Mouse (Mus musculus) forelimb bud, embryonic 11.5 days (tissue): ENCODE results near the gene Efcab11.
"Not testable (repeated sequence)": the region's sequence is repeated elsewhere in the genome, so short reads cannot be mapped to it uniquely, and the experiment has no call there.

Experiments
- DNase-seq: peaks from one replicate; pipeline ENCODE4 v3.0.0-alpha.2; 2012; ENCODE audit warnings: low read depth, low spot score

Gene Efcab11

GRCm38 (mm10) chr12:99874609-99875008, 9.6 kb downstream of the Efcab11 start:
- no peak for DNase-seq

GRCm38 (mm10) chr12:99873443-99873842, 10.8 kb downstream of the Efcab11 start:
- no peak for DNase-seq

GRCm38 (mm10) chr12:99868821-99869220, 15.4 kb downstream of the Efcab11 start:
- no peak for DNase-seq

GRCm38 (mm10) chr12:99864613-99865012, 19.6 kb downstream of the Efcab11 start:
- no peak for DNase-seq

GRCm38 (mm10) chr12:99860981-99861380, 23.3 kb downstream of the Efcab11 start:
- DNase-seq, result no peak

GRCm38 (mm10) chr12:99859391-99860100, 24.7 kb downstream of the Efcab11 start:
- no peak for DNase-seq

GRCm38 (mm10) chr12:99858664-99859063, 25.6 kb downstream of the Efcab11 start:
- DNase-seq, result no peak

GRCm38 (mm10) chr12:99856011-99856410, 28.2 kb downstream of the Efcab11 start:
- DNase-seq, result no peak

- no peak for DNase-seq
Measured at GRCm38 (mm10) chr12:99853323-99854258, 30.6 kb downstream of the Efcab11 start.

- DNase-seq, result no peak
Measured at GRCm38 (mm10) chr12:99849996-99850395, 34.2 kb downstream of the Efcab11 start.

GRCm38 (mm10) chr12:99844951-99845350, 39.3 kb downstream of the Efcab11 start:
- no peak for DNase-seq

- DNase-seq, result no peak
Measured at GRCm38 (mm10) chr12:99838703-99839102, 45.5 kb downstream of the Efcab11 start.

GRCm38 (mm10) chr12:99838109-99838508, 46.1 kb downstream of the Efcab11 start:
- DNase-seq, result no peak

- no peak for DNase-seq
Measured at GRCm38 (mm10) chr12:99837528-99837927, 46.7 kb downstream of the Efcab11 start.

- DNase-seq, result peak; percentile 69
Measured at GRCm38 (mm10) chr12:99836404-99837131, 47.7 kb downstream of the Efcab11 start.

GRCm38 (mm10) chr12:99833476-99833875, 50.8 kb downstream of the Efcab11 start:
- DNase-seq, result no peak

- no peak for DNase-seq
Measured at GRCm38 (mm10) chr12:99822591-99822990, 61.6 kb downstream of the Efcab11 start.

GRCm38 (mm10) chr12:99821309-99821934, 62.8 kb downstream of the Efcab11 start:
- no peak for DNase-seq

- DNase-seq, result no peak
Measured at GRCm38 (mm10) chr12:99819186-99819974, 64.9 kb downstream of the Efcab11 start.

- not testable (repeated sequence) for DNase-seq
Measured at GRCm38 (mm10) chr12:99818006-99818405, 66.2 kb downstream of the Efcab11 start.

GRCm38 (mm10) chr12:99815244-99815643, 69.0 kb downstream of the Efcab11 start:
- no peak for DNase-seq
